Mouse (Mus musculus): ENCODE data around the gene Cryab.

Gene Cryab

GRCm38 (mm10) chr9:50742744-50743143 is 8.4 kb upstream of the Cryab start:
- no peak for DNase-seq (ENCODE audit: low spot score in 2 of 2)

GRCm38 (mm10) chr9:50745806-50746205 is 5.3 kb upstream of the Cryab start:
- no peak for DNase-seq (ENCODE audit: low spot score in 2 of 2)

- peak; percentile 35 to 49 for DNase-seq (ENCODE audit: low spot score in 2 of 2)
Measured at GRCm38 (mm10) chr9:50746214-50746677, 4.9 kb upstream of the Cryab start, which contains the start of gene 2310030G06Rik. Gene 2310030G06Rik (minus strand): TSS chr9:50746536.

GRCm38 (mm10) chr9:50750706-50751105 is 419 bp upstream of the Cryab start:
- no peak for DNase-seq (ENCODE audit: low spot score in 2 of 2)

GRCm38 (mm10) chr9:50752054-50752602 is 1.0 kb downstream of the Cryab start, which contains the start of gene Hspb2:
Gene Hspb2 (minus strand): TSS chr9:50752354.
- DNase-seq (ENCODE audit: low spot score in 2 of 2): no peak

GRCm38 (mm10) chr9:50752784-50753615 is 1.9 kb downstream of the Cryab start:
- peak in 1 of 2 experiments; percentile 80 for DNase-seq (ENCODE audit: low spot score in 2 of 2)

GRCm38 (mm10) chr9:50753947-50754346 is 2.8 kb downstream of the Cryab start:
- no peak for DNase-seq (ENCODE audit: low spot score in 2 of 2)

- DNase-seq (ENCODE audit: low spot score in 2 of 2): no peak
Measured at GRCm38 (mm10) chr9:50756711-50757110, 5.6 kb downstream of the Cryab start.

GRCm38 (mm10) chr9:50761520-50762243 is 10.6 kb downstream of the Cryab start:
- DNase-seq (ENCODE audit: low spot score in 2 of 2): no peak

GRCm38 (mm10) chr9:50763331-50763730 is 12.2 kb downstream of the Cryab start:
- DNase-seq (ENCODE audit: low spot score in 2 of 2): no peak

GRCm38 (mm10) chr9:50767531-50768106 is 16.5 kb downstream of the Cryab start:
- DNase-seq (ENCODE audit: low spot score in 2 of 2): no peak

- peak; percentile 94 to 96 for DNase-seq (ENCODE audit: low spot score in 2 of 2)
Measured at GRCm38 (mm10) chr9:50768107-50769002, 17.2 kb downstream of the Cryab start, which contains the start of gene Fdxacb1. Gene Fdxacb1 (plus strand): TSS chr9:50768236.

GRCm38 (mm10) chr9:50770011-50770410 is 18.9 kb downstream of the Cryab start:
- no peak for DNase-seq (ENCODE audit: low spot score in 2 of 2)

- DNase-seq (ENCODE audit: low spot score in 2 of 2): no peak
Measured at GRCm38 (mm10) chr9:50774026-50774462, 22.9 kb downstream of the Cryab start.

GRCm38 (mm10) chr9:50774991-50775612 is 24.0 kb downstream of the Cryab start, which contains the start of the genes Alg9 and 1110032A03Rik:
Gene Alg9 (plus strand): TSS chr9:50775019.
Gene 1110032A03Rik (minus strand): TSS chr9:50775520.
- peak; percentile 79 to 93 for DNase-seq (ENCODE audit: low spot score in 2 of 2)

GRCm38 (mm10) chr9:50775662-50776126 is 24.6 kb downstream of the Cryab start:
- peak in 1 of 2 experiments; percentile 30 for DNase-seq (ENCODE audit: low spot score in 2 of 2)

- DNase-seq (ENCODE audit: low spot score in 2 of 2): no peak
Measured at GRCm38 (mm10) chr9:50776162-50776760, 25.1 kb downstream of the Cryab start.

GRCm38 (mm10) chr9:50782155-50782554 is 31.0 kb downstream of the Cryab start:
- no peak for DNase-seq (ENCODE audit: low spot score in 2 of 2)

GRCm38 (mm10) chr9:50795266-50795665 is 44.1 kb downstream of the Cryab start:
- no peak for DNase-seq (ENCODE audit: low spot score in 2 of 2)

Measured in urinary bladder, adult 18-20 months (tissue).